Mouse (Mus musculus) midbrain, embryonic 16.5 days (tissue): Measurements from ENCODE around the gene Daam1. TPM values are rescaled to one million over a fixed set of nuclear protein-coding genes. Genes with fewer than 3 reads are reported as not detected.
A peak's percentile ranks its signal among the peaks of the same experiment; 100 is the strongest.

Source experiments
- ATAC-seq: fragments of 200-750 bp; cut with Nextera tagmentation; 2 replicates; pipeline ENCODE4 v1.8.0; 2017; ENCODE audit warnings: moderate TSS enrichment
- H3K27ac ChIP-seq: fragments of 300-500 bp; sonication (generic); 2 replicates; pipeline ENCODE4 v1.5.1; 2014; ENCODE audit warnings: mild to moderate bottlenecking, low read length, mixed read lengths
- H3K27me3 ChIP-seq: fragments of 300-500 bp; sonication (generic); 2 replicates; pipeline ENCODE4 v1.6.1; 2014; ENCODE audit warnings: low read depth, low read length, mixed read lengths; ENCODE audit not compliant: control insufficient read depth, insufficient read depth
- H3K36me3 ChIP-seq: fragments of 300-500 bp; sonication (generic); 2 replicates; pipeline ENCODE4 v1.6.1; 2014; ENCODE audit warnings: mild to moderate bottlenecking, low read length, moderate library complexity, mixed read lengths; ENCODE audit not compliant: control insufficient read depth, insufficient read depth
- H3K4me1 ChIP-seq: fragments of 300-500 bp; sonication (generic); 2 replicates; pipeline ENCODE4 v1.6.1; 2014; ENCODE audit warnings: mild to moderate bottlenecking, low read length, mixed read lengths; ENCODE audit not compliant: control insufficient read depth, insufficient read depth
- H3K4me2 ChIP-seq: fragments of 300-500 bp; sonication (generic); 2 replicates; pipeline ENCODE4 v1.6.1; 2014; ENCODE audit warnings: mild to moderate bottlenecking, low read length, mixed read lengths
- H3K4me3 ChIP-seq: fragments of 300-500 bp; sonication (generic); 2 replicates; pipeline ENCODE4 v1.5.1; 2014; ENCODE audit warnings: low read depth, mild to moderate bottlenecking, low read length, moderate library complexity, mixed read lengths
- H3K9ac ChIP-seq: fragments of 300-500 bp; sonication (generic); 2 replicates; pipeline ENCODE4 v1.6.1; 2014; ENCODE audit warnings: low read depth, low read length, mixed read lengths
- H3K9me3 ChIP-seq: fragments of 300-500 bp; sonication (generic); replicated peaks from 2 replicates; pipeline ENCODE4 v1.6.1; 2014; ENCODE audit warnings: mild to moderate bottlenecking, low read length, mixed read lengths; ENCODE audit not compliant: control insufficient read depth, poor library complexity, severe bottlenecking
- WGBS: fragments of 180-500 bp; shearing (Covaris S2); extraction: QIAGEN DNeasy Blood & Tissue Kit; methylation state at CpG from one replicate; pipeline ENCODE4 v1.1.7; 2014; 5-methylcytosine and 5-hydroxymethylcytosine counted together
- polyA plus RNA-seq: library from polyadenylated mRNA; unstranded; fragments of >200 nt; fragmentation: Nextera tagmentation; extraction: Ambion mirVana; gene quantifications from 2 replicates; pipeline ENCODE4 v1.2.1, GENCODE M21; 2015

Daam1 gene
- polyA plus RNA-seq, 1 experiment from 2014 or later: 33.0 TPM

DNA sequence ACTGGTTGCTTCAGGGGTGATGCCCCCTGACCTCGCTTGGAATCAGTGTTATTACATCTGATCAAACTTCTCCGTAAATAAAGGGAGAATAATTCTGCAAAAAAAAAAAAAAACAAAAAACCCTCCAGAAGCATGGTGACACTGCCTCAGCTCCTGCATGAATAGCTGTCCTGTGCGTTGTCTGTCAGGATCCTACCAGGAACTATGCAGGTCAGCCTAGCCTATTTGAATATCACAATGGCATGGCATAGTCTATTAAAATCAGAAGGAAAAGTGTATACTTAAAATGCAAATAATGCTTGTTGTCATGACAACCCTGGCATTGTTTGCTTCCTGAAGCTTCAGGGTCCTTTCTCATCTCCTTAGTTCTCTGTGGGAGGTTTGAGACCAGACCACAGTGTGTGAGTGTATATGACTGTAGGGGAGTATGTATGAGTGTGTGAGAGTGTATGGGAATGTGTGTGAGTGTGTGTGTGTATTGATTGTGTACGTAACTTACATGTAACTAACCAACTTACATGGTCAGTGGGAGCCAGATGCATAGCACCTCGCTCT, 92.0 kb downstream of the Daam1 start:
- H3K36me3 ChIP-seq: no peaks in the 10 kb centered on the region
- peak overlapping the region; percentile 38; the same call in 1 of the 2 replicates for H3K27ac ChIP-seq

DNA sequence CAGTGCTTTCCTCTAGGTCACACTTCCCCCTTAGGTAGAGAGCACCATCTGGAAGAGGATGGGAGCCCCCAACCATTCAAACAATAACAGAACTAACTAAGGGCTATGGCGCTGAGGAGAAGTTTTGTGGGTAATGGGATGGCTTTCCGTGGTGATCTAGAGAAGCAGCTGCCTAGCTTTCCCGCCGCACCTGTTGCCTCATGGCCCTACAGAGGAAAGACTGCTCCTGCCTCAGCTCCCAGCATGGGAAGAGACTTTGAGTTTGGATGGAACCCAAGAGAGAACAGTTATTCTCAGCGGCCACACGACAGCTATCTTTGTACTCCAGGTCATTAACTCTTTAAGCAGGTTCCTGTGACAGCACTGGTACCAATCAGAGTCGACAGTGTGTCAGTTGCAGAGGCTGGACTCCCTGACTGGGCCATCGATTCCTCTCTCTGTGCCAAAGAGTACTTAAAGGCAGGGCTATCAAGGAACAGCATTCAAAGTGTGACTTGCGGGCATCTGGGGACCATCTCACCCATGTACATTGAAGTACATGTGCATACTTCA, 94.2 kb downstream of the Daam1 start:
- Histone ChIP-seq H3K9me3 (no peaks in the 10 kb centered on the region), H3K4me3 (no peak overlapping the region), H3K27ac (no peak overlapping the region), H3K36me3 (no peaks in the 10 kb centered on the region), H3K4me1 (peaks cover 22% of the 10 kb centered on the region), H3K27me3 (no peaks in the 10 kb centered on the region), H3K9ac (no peak overlapping the region), H3K4me2 (no peak overlapping the region)
- 90% methylated on average over 9 of the region's 9 CpGs for WGBS
- no peak for ATAC-seq

More for the DNA sequence above, 92.0 kb downstream of the Daam1 start:
- ATAC-seq: no peak
- Histone ChIP-seq H3K9me3 (no peaks in the 10 kb centered on the region), H3K9ac (no peak overlapping the region), H3K4me3 (no peak overlapping the region), H3K27me3 (no peaks in the 10 kb centered on the region), H3K4me1 (peaks cover 34% of the 10 kb centered on the region), H3K4me2 (no peak overlapping the region)
- WGBS: 26% methylated on average over 5 of the region's 5 CpGs

DNA sequence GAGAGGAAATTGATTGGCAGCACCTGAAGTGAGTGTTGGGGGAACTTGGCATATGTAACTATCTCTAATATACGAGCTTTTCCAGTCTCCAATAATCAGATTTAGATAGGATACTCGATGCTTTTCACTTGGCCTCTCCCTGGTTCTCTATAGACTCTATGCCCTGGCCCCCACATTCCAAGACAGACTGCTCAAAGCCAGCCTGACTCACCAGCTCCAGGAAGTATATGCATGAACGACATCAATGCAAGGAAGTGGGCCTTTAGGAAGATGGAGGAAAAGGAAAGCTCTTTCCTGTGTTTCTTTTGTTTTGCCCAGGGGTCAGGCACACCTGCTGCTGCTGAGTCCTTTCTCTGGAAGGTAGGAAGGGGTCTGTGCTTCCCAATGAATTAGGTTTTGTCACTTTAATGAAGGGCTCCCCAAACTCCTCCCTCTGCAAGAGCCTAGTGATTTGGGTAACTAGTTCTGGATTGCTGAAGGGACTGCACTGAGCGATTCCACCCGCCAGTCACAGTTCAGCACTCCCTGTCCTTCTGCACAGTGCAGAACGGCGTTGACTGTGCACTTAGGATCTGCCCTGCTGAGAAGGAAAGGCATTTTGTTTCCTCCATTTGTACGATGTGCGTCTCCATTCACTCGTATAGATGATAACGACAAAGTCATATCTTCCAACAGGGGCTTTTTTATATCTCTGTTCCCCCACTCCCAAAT, 95.3 kb downstream of the Daam1 start:
- ATAC-seq: no peak
- H3K36me3 ChIP-seq: no peaks in the 10 kb centered on the region
- H3K4me1 ChIP-seq: peaks cover 19% of the 10 kb centered on the region
- H3K9me3 ChIP-seq: no peaks in the 10 kb centered on the region
- H3K27me3 ChIP-seq: no peaks in the 10 kb centered on the region
- H3K4me2 ChIP-seq: no peak overlapping the region
- H3K4me3 ChIP-seq: no peak overlapping the region
- H3K9ac ChIP-seq: no peak overlapping the region
- WGBS: 56% methylated on average over 11 of the region's 11 CpGs
- H3K27ac ChIP-seq: no peak overlapping the region; the same call in 1 of the 2 replicates

DNA sequence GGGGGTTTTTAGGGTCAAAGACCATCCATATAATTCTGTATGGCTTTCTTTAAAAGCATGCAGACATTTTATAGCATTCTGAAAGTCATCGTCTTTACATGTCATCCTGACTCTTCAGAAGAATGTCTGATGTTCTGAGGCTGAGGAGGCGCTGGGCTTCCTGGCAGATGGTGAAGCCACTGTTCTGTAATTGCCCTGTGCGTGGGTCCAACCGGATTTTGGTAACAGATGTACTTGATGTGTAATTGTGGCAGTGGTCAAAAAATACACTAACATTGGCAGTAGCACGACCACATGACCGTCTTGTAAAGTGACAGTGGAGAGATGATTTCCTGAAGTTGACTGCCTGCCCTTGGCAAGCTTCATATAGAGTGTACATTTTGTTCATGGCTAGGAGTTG, 97.2 kb downstream of the Daam1 start:
- WGBS: 96% methylated on average over 6 of the region's 6 CpGs

DNA sequence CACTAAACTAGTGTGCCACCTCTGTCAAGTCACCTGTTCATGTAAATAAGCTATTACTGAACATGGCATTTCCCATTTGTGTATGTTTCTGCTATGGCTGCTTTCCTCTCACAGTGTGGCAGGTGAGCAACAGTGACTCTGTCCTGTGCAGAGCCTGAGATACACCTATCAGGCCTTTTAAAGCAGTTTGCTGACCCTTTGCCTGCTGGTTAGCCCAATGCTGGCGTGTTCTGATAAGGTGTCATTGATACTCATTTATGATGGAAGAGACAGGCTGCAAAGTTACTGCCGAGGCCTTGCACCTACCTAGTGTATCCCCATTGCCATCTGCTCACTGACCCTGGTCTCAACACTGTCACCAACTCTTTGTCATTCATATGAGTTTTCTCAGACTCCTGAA, 99.0 kb downstream of the Daam1 start:
- H3K9ac ChIP-seq: no peak overlapping the region
- no peak overlapping the region for H3K4me2 ChIP-seq
- no peaks in the 10 kb centered on the region for H3K9me3 ChIP-seq
- H3K27ac ChIP-seq: no peak overlapping the region
- 62% methylated on average over 2 of the region's 2 CpGs for WGBS
- ATAC-seq: no peak
- H3K4me1 ChIP-seq: peaks cover 8% of the 10 kb centered on the region
- no peak overlapping the region for H3K4me3 ChIP-seq
- H3K36me3 ChIP-seq: no peaks in the 10 kb centered on the region
- no peaks in the 10 kb centered on the region for H3K27me3 ChIP-seq

More for the DNA sequence above, 97.2 kb downstream of the Daam1 start:
- Histone ChIP-seq H3K4me2 (no peak overlapping the region), H3K27me3 (no peaks in the 10 kb centered on the region), H3K27ac (no peak overlapping the region), H3K36me3 (no peaks in the 10 kb centered on the region), H3K9ac (no peak overlapping the region), H3K4me1 (peaks cover 8% of the 10 kb centered on the region), H3K4me3 (no peak overlapping the region), H3K9me3 (no peaks in the 10 kb centered on the region)
- no peak for ATAC-seq

DNA sequence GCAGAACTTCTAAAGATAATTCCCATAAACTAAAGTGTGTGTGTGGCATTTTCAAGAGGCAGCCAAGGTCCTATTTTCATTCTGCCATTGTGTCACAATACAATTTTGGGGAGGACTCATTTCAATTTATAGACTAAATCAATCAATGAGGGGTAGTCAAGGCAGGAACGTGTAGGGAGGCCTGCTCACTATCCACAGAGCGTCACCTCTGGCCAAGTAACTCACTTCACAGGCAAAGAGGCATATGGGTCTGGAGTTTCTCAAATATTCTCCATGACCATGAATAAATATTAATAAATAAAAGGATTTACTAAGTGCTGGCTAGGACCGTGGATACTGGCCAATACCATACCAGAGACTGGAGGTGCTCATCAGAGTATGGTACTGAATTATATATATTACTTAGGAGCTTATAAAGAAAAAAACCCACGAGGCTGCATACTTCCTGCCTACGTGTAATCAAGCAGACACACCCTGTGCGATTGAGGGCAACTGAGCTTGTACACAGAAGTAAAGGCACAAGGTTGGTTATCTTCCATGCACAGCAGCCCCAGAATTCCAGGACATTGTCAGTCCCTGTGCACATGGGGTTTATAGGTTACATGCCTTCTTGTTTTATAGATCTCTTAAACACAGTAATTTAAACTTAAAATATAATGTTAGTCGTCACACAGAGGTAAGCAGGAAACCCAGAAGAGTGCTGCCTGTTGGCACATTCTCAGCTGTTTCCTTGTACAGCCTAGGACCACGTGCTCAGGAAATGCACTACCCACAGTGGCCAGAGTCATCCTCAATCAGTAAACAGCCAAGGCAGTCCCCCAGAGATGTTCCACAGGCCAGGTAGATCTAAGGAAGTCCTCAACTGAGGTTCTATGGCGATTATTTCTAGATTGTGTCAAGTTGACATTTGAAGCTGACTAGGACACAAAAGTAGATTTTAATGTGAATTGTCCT, 101.8 kb downstream of the Daam1 start:
- Histone ChIP-seq H3K36me3 (no peaks in the 10 kb centered on the region; the same call in 1 of the 2 replicates), H3K4me3 (no peak overlapping the region), H3K4me1 (peaks cover 5% of the 10 kb centered on the region; the same call in 1 of the 2 replicates), H3K27ac (no peak overlapping the region), H3K9ac (no peak overlapping the region), H3K9me3 (no peaks in the 10 kb centered on the region), H3K27me3 (no peaks in the 10 kb centered on the region), H3K4me2 (no peak overlapping the region)
- no peak for ATAC-seq
- 91% methylated on average over 9 of the region's 9 CpGs for WGBS

DNA sequence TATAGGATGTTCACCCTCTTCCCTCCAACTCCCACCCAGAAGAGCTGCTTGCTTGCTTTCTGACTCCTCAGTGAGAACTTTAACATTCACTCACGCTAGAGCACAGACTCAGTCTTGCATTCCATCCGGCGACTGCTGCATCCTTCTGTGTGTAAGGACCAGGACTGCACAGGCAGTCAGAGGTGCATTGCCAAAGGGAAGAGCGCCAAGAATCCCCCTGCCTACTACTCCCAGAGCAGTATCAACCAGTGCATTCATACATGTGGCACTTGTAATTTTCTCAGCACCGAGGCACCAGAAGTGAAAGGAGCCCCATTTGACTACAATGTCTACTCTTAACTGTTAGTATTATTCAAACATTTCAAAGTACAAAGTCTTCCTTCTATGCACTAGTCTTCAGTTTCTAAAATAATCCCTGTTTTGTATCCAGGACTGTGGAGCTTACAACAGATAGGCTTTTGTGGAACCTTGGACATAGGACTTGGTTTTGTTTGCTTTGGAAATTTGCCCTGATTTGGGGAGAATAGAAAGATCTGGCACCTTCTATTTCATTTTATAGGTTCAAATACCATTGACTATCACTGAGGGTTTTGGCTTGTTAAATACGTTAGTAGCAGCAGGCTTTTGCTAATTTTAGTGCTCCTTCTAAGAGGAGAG, 103.2 kb downstream of the Daam1 start:
- 71% methylated on average over 6 of the region's 6 CpGs for WGBS

DNA sequence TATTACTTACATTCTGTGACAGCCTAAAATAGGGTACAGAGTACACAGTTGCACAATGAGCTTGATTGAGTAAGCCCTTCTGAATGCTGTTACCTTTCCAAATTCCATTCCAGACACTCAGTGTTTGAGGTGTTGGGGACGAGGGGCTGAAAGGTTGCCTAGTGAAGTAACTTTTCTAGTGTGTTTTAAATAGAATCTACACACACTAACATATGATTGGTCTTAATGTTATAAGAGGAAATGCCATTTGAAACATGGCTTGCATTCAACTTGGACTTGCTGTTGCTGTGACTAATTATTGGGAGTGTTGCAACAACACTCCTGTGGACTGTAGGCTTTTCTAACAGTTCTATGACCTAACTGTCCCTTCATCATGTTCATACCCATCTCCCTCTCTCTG, 105.8 kb downstream of the Daam1 start:
- Histone ChIP-seq H3K27ac (no peak overlapping the region), H3K4me1 (peaks cover 5% of the 10 kb centered on the region; the same call in 1 of the 2 replicates), H3K9me3 (no peaks in the 10 kb centered on the region), H3K4me2 (no peak overlapping the region), H3K9ac (no peak overlapping the region), H3K4me3 (no peak overlapping the region), H3K27me3 (no peaks in the 10 kb centered on the region), H3K36me3 (no peaks in the 10 kb centered on the region; the same call in 1 of the 2 replicates)
- ATAC-seq: no peak
- WGBS: 86% methylated on average over 1 of the region's 1 CpGs

More for the DNA sequence above, 103.2 kb downstream of the Daam1 start:
- no peak overlapping the region; the same call in 1 of the 2 replicates for H3K27ac ChIP-seq
- no peak for ATAC-seq
- H3K4me2 ChIP-seq: no peak overlapping the region
- no peaks in the 10 kb centered on the region; the same call in 1 of the 2 replicates for H3K36me3 ChIP-seq
- H3K4me3 ChIP-seq: no peak overlapping the region
- H3K4me1 ChIP-seq: peaks cover 5% of the 10 kb centered on the region; the same call in 1 of the 2 replicates
- H3K27me3 ChIP-seq: no peaks in the 10 kb centered on the region
- no peaks in the 10 kb centered on the region for H3K9me3 ChIP-seq
- no peak overlapping the region for H3K9ac ChIP-seq
